Mouse (Mus musculus): ENCODE measurements around the gene Ipo11.

GRCm38 (mm10) chr13:106904637-106905036 is 32.1 kb downstream of the Ipo11 start:
- no peak for TF ChIP-seq CTCF (IDR thresholded peaks at IDR 0.05; ENCODE audit: low read depth)
- TF ChIP-seq EP300 (optimal IDR thresholded peaks at IDR 0.05): no peak

All from stomach, postnatal 0 days (tissue).